ENCODE assay signal across 24 mouse cellular contexts in genomic region chr12:112207734-112208133, GRCm38 (mm10).
A peak's percentile ranks its signal among the peaks of the same experiment; 100 is the strongest.
DNase-seq lines count a peak whose midpoint lies in the region; ATAC-seq and TF ChIP-seq lines count a peak whose summit lies in the region.
"Had no signal": no experiment of that assay in that cellular context is flagged by ENCODE, and none has a peak within 500 bp of the region (broad histone marks: within the 10 kb centered on the region; RNA-seq: fewer than 3 reads in every experiment).

No protein-coding gene starts in this region.

- no peak for ATAC-seq in forebrain, embryonic 15.5 days (replicated peaks)
- ATAC-seq in forebrain, embryonic 14.5 days, result no peak
- ATAC-seq in midbrain, embryonic 12.5 days (ENCODE audit: low FRiP score, low read depth), result no peak
- ATAC-seq in midbrain, embryonic 11.5 days (ENCODE audit: low FRiP score), result no peak
- ATAC-seq: activated CD4-positive, CD25-positive, alpha-beta regulatory T cell, adult 4 months; CD4-positive, CD25-positive, alpha-beta regulatory T cell, adult 4 months had no signal

- H3K4me2 ChIP-seq in forebrain, embryonic 15.5 days (replicated peaks), result no peak overlapping the region
- H3K4me2 ChIP-seq in forebrain, embryonic 14.5 days (ENCODE audit: low read length), result no peak overlapping the region
- H3K4me2 ChIP-seq in midbrain, embryonic 12.5 days (replicated peaks), result no peak overlapping the region
- H3K4me2 ChIP-seq in midbrain, embryonic 11.5 days, result no peak overlapping the region
- H3K4me2 ChIP-seq: embryonic facial prominence, embryonic 13.5 days; heart, embryonic 12.5 days; heart, embryonic 15.5 days; hindbrain, embryonic 15.5 days had no signal

- peaks cover 30% of the 10 kb centered on the region for H3K4me1 ChIP-seq in forebrain, embryonic 15.5 days
- H3K4me1 ChIP-seq in forebrain, embryonic 14.5 days (ENCODE audit: control insufficient read depth, insufficient read depth, low read length), result peaks cover 26% of the 10 kb centered on the region
- peaks cover 48% of the 10 kb centered on the region for H3K4me1 ChIP-seq in midbrain, embryonic 12.5 days
- H3K4me1 ChIP-seq in midbrain, embryonic 11.5 days (ENCODE audit: control insufficient read depth, insufficient read depth, low read length), result peaks cover 9% of the 10 kb centered on the region
- H3K4me1 ChIP-seq: heart, embryonic 12.5 days; heart, embryonic 15.5 days had no signal

- no peak for DNase-seq in forebrain, embryonic 14.5 days (ENCODE audit: low spot score)
- no peak for DNase-seq in midbrain, embryonic 11.5 days (ENCODE audit: low spot score, missing footprints)
- peak; percentile 42 for DNase-seq in MN1 (ENCODE audit: low spot score)
- peak; percentile 57 for DNase-seq in brain, embryonic 14.5 days (ENCODE audit: low read depth)
- no peak for DNase-seq in cerebellum, adult 11-12 months
- no peak for DNase-seq in lung, postnatal 14 days
- DNase-seq: adrenal gland, adult 8-10 months; adrenal gland, postnatal 25 days; cerebellum, postnatal 25 days; embryo, embryonic 11 days; gastrocnemius, postnatal 25 days; heart, adult 18-20 months; heart, postnatal 10 days; heart, postnatal 36 days had no signal

- TF ChIP-seq CTCF in brain, embryonic 14.5 days (IDR thresholded peaks at IDR 0.05; ENCODE audit: borderline replicate concordance, extremely low read depth, insufficient read depth, insufficient read length), result no peak

- 29% methylated on average over 4 of the region's 4 CpGs for WGBS in forebrain, embryonic 15.5 days
- WGBS in forebrain, embryonic 14.5 days, result 36% methylated on average over 4 of the region's 4 CpGs
- WGBS in midbrain, embryonic 12.5 days, result 25% methylated on average over 4 of the region's 4 CpGs
- 37% methylated on average over 4 of the region's 4 CpGs for WGBS in midbrain, embryonic 11.5 days

- H3K9ac ChIP-seq in forebrain, embryonic 15.5 days (replicated peaks), result no peak overlapping the region
- no peak overlapping the region for H3K9ac ChIP-seq in forebrain, embryonic 14.5 days (ENCODE audit: low read length)
- no peak overlapping the region for H3K9ac ChIP-seq in midbrain, embryonic 12.5 days (replicated peaks)
- H3K9ac ChIP-seq in midbrain, embryonic 11.5 days (ENCODE audit: low read length), result no peak overlapping the region
- H3K9ac ChIP-seq: embryonic facial prominence, embryonic 13.5 days; heart, embryonic 12.5 days; heart, embryonic 15.5 days; hindbrain, embryonic 15.5 days had no signal

- H3K4me3 ChIP-seq in forebrain, embryonic 15.5 days, result no peak overlapping the region
- H3K4me3 ChIP-seq in forebrain, embryonic 14.5 days (ENCODE audit: low read depth, low read length), result no peak overlapping the region
- H3K4me3 ChIP-seq in midbrain, embryonic 12.5 days, result no peak overlapping the region
- no peak overlapping the region for H3K4me3 ChIP-seq in midbrain, embryonic 11.5 days (ENCODE audit: low read depth, low read length)
- H3K4me3 ChIP-seq: embryonic facial prominence, embryonic 10.5 days; embryonic facial prominence, embryonic 13.5 days; erythroblast, embryonic 14.5 days; heart, embryonic 12.5 days; heart, embryonic 15.5 days; hindbrain, embryonic 15.5 days had no signal

- H3K9me3 ChIP-seq in forebrain, embryonic 15.5 days, result no peaks in the 10 kb centered on the region
- no peaks in the 10 kb centered on the region for H3K9me3 ChIP-seq in forebrain, embryonic 14.5 days (replicated peaks; ENCODE audit: control insufficient read depth, low read length)
- H3K9me3 ChIP-seq in midbrain, embryonic 12.5 days, result no peaks in the 10 kb centered on the region
- H3K9me3 ChIP-seq in midbrain, embryonic 11.5 days (ENCODE audit: control insufficient read depth, low read length), result no peaks in the 10 kb centered on the region
- H3K9me3 ChIP-seq: embryonic facial prominence, embryonic 10.5 days; embryonic facial prominence, embryonic 13.5 days; heart, embryonic 12.5 days; heart, embryonic 15.5 days; hindbrain, embryonic 15.5 days had no signal

- H3K36me3 ChIP-seq in forebrain, embryonic 15.5 days, result no peaks in the 10 kb centered on the region
- H3K36me3 ChIP-seq in forebrain, embryonic 14.5 days (ENCODE audit: control insufficient read depth, insufficient read depth, low read length), result no peaks in the 10 kb centered on the region
- no peaks in the 10 kb centered on the region for H3K36me3 ChIP-seq in midbrain, embryonic 12.5 days
- H3K36me3 ChIP-seq in midbrain, embryonic 11.5 days (ENCODE audit: control insufficient read depth, insufficient read depth, low read length), result no peaks in the 10 kb centered on the region
- H3K36me3 ChIP-seq: embryonic facial prominence, embryonic 10.5 days; embryonic facial prominence, embryonic 13.5 days; heart, embryonic 12.5 days; heart, embryonic 15.5 days; hindbrain, embryonic 15.5 days had no signal

- no peaks in the 10 kb centered on the region for H3K27me3 ChIP-seq in forebrain, embryonic 15.5 days
- no peaks in the 10 kb centered on the region for H3K27me3 ChIP-seq in forebrain, embryonic 14.5 days (replicated peaks; ENCODE audit: control insufficient read depth, insufficient read depth, low read length)
- H3K27me3 ChIP-seq in midbrain, embryonic 12.5 days, result peaks cover 18% of the 10 kb centered on the region
- no peaks in the 10 kb centered on the region for H3K27me3 ChIP-seq in midbrain, embryonic 11.5 days (ENCODE audit: control insufficient read depth, insufficient read depth, low read length)

- TF ChIP-seq POLR2A in brain, embryonic 14.5 days (IDR thresholded peaks at IDR 0.05; ENCODE audit: borderline replicate concordance, extremely low read depth, insufficient read depth, insufficient read length, poor library complexity, severe bottlenecking), result no peak

- H3K27ac ChIP-seq in forebrain, embryonic 15.5 days (replicated peaks), result peak overlapping the region; percentile 48
- H3K27ac ChIP-seq in forebrain, embryonic 14.5 days (ENCODE audit: low read depth, low read length), result no peak overlapping the region; the same call in 1 of the 2 replicates
- peak overlapping the region; percentile 46 for H3K27ac ChIP-seq in midbrain, embryonic 12.5 days (replicated peaks)
- no peak overlapping the region for H3K27ac ChIP-seq in midbrain, embryonic 11.5 days (ENCODE audit: low read depth, low read length)
- H3K27ac ChIP-seq: embryonic facial prominence, embryonic 10.5 days; embryonic facial prominence, embryonic 13.5 days; heart, embryonic 15.5 days; hindbrain, embryonic 15.5 days had no signal

Comparison
In these comparisons a context has a peak if more than half of its experiments do, and no peak if none do; other contexts are left out.
1. H3K27ac ChIP-seq: peak in forebrain, embryonic 15.5 days (single experiment) and midbrain, embryonic 12.5 days (single experiment); none in forebrain, embryonic 14.5 days (single experiment) and midbrain, embryonic 11.5 days (single experiment).
2. DNase-seq: peak in MN1 (single experiment) and brain, embryonic 14.5 days (single experiment); none in forebrain, embryonic 14.5 days (single experiment), midbrain, embryonic 11.5 days (single experiment), cerebellum, adult 11-12 months (single experiment) and lung, postnatal 14 days (single experiment).